ENCODE assay signal across 8 mouse cellular contexts in the genomic region with DNA sequence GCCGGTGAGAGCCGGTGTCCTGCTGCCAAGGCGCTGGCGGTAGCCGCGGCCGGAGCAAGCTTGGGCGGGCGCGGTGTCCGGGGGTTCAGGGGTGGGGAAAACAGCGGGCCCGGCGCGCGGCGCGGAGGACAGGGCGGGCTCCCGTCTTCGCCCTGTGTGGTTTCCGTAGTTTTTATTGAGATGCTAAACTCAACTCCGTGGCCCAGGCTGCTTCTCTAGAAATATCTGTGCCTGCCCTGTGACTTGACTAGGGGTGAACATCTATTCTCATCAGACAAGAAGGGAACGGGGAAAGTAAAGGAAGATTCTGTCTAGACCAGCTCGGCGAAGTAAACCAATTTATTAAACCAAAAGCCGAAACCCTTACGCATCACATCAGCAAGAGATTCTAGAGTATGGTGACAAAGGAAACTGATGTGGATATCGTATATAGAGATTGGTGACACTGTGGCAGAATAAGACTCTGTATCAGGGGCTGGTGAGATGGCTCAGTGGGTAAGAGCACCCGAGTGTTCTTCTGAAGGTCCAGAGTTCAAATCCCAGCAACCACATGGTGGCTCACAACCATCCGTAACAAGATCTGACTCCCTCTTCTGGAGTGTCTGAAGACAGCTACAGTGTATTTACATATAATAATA. TPM values are rescaled to one million over a fixed set of nuclear protein-coding genes. Genes with fewer than 3 reads are reported as not detected.
DNase-seq lines count a peak whose midpoint lies in the region; ATAC-seq lines count a peak whose summit lies in the region.

No protein-coding gene starts in this region.

- H3K27ac ChIP-seq in lung, embryonic 16.5 days (ENCODE audit: low read length), result 0 out of 2 replicates have a peak overlapping the region, but pooled peaks have one; percentile 58
- H3K27ac ChIP-seq in embryonic facial prominence, embryonic 13.5 days, result peak overlapping the region; percentile 78; the same call in 1 of the 2 replicates
- peak overlapping the region; percentile 67 for H3K27ac ChIP-seq in limb, embryonic 12.5 days
- H3K27ac ChIP-seq in stomach, embryonic 14.5 days (ENCODE audit: low read length), result 0 out of 2 replicates have a peak overlapping the region, but pooled peaks have one; percentile 34

- DNase-seq in lung, postnatal 14 days, result no peak
- no peak for DNase-seq in embryo, embryonic 9.5 days (ENCODE audit: extremely low spot score)
- DNase-seq in right cerebral cortex, postnatal 25 days, result no peak
- DNase-seq in thymus, postnatal 10 days (ENCODE audit: low spot score in 2 of 2), result no peak

- no peaks in the 10 kb centered on the region for H3K9me3 ChIP-seq in lung, embryonic 16.5 days (ENCODE audit: control insufficient read depth, low read length)
- no peaks in the 10 kb centered on the region for H3K9me3 ChIP-seq in embryonic facial prominence, embryonic 13.5 days
- H3K9me3 ChIP-seq in limb, embryonic 12.5 days, result no peaks in the 10 kb centered on the region
- H3K9me3 ChIP-seq in stomach, embryonic 14.5 days (ENCODE audit: control insufficient read depth, low read depth, low read length), result no peaks in the 10 kb centered on the region

- peak overlapping the region; percentile 87 for H3K9ac ChIP-seq in lung, embryonic 16.5 days (ENCODE audit: low read length)
- H3K9ac ChIP-seq in embryonic facial prominence, embryonic 13.5 days, result peak overlapping the region; percentile 90
- H3K9ac ChIP-seq in limb, embryonic 12.5 days (replicated peaks), result peak overlapping the region; percentile 91
- H3K9ac ChIP-seq in stomach, embryonic 14.5 days (replicated peaks; ENCODE audit: low read depth, low read length), result peak overlapping the region; percentile 49

- peak overlapping the region; percentile 81 for H3K4me3 ChIP-seq in lung, embryonic 16.5 days (ENCODE audit: low read length)
- H3K4me3 ChIP-seq in embryonic facial prominence, embryonic 13.5 days, result peak overlapping the region; percentile 79
- H3K4me3 ChIP-seq in limb, embryonic 12.5 days (replicated peaks), result peak overlapping the region; percentile 81
- H3K4me3 ChIP-seq in stomach, embryonic 14.5 days (ENCODE audit: low read depth, low read length), result peak overlapping the region; percentile 47

- peak overlapping the region; percentile 98 for H3K4me2 ChIP-seq in lung, embryonic 16.5 days (ENCODE audit: low read depth, low read length)
- H3K4me2 ChIP-seq in embryonic facial prominence, embryonic 13.5 days, result peak overlapping the region; percentile 95
- H3K4me2 ChIP-seq in limb, embryonic 12.5 days, result peak overlapping the region; percentile 92
- H3K4me2 ChIP-seq in stomach, embryonic 14.5 days (replicated peaks; ENCODE audit: low read depth, low read length), result peak overlapping the region; percentile 91

- H3K27me3 ChIP-seq in lung, embryonic 16.5 days (ENCODE audit: control insufficient read depth, insufficient read depth, low read depth, low read length), result no peaks in the 10 kb centered on the region; the same call in 1 of the 2 replicates
- peaks cover 19% of the 10 kb centered on the region for H3K27me3 ChIP-seq in embryonic facial prominence, embryonic 13.5 days
- H3K27me3 ChIP-seq in limb, embryonic 12.5 days, result peaks cover 23% of the 10 kb centered on the region
- no peaks in the 10 kb centered on the region for H3K27me3 ChIP-seq in stomach, embryonic 14.5 days (ENCODE audit: control insufficient read depth, insufficient read depth, low read length)

- peaks cover 4% of the 10 kb centered on the region; the same call in 1 of the 2 replicates for H3K36me3 ChIP-seq in lung, embryonic 16.5 days (ENCODE audit: control insufficient read depth, insufficient read depth, low read length)
- peaks cover 26% of the 10 kb centered on the region for H3K36me3 ChIP-seq in embryonic facial prominence, embryonic 13.5 days
- H3K36me3 ChIP-seq in limb, embryonic 12.5 days, result peaks cover 25% of the 10 kb centered on the region
- H3K36me3 ChIP-seq in stomach, embryonic 14.5 days (ENCODE audit: control insufficient read depth, insufficient read depth, low read length), result peaks cover 17% of the 10 kb centered on the region

- peaks cover 4% of the 10 kb centered on the region; the same call in 1 of the 2 replicates for H3K4me1 ChIP-seq in lung, embryonic 16.5 days (replicated peaks; ENCODE audit: control insufficient read depth, insufficient read depth, low read length)
- peaks cover 18% of the 10 kb centered on the region for H3K4me1 ChIP-seq in embryonic facial prominence, embryonic 13.5 days
- H3K4me1 ChIP-seq in limb, embryonic 12.5 days (replicated peaks), result peaks cover 16% of the 10 kb centered on the region
- H3K4me1 ChIP-seq in stomach, embryonic 14.5 days (ENCODE audit: control insufficient read depth, insufficient read depth, low read length), result peaks cover 7% of the 10 kb centered on the region; the same call in 1 of the 2 replicates

- ATAC-seq in lung, embryonic 16.5 days (ENCODE audit: low read depth), result peak; percentile 73
- peak; percentile 52; the same call in 1 of the 2 replicates for ATAC-seq in embryonic facial prominence, embryonic 13.5 days (ENCODE audit: insufficient number of reproducible peaks, insufficient read depth, low FRiP score, low TSS enrichment, low read depth)
- ATAC-seq in limb, embryonic 12.5 days (ENCODE audit: insufficient number of reproducible peaks, insufficient read depth, low FRiP score, low TSS enrichment, low read depth), result peak; percentile 76
- ATAC-seq in stomach, embryonic 14.5 days (ENCODE audit: insufficient number of reproducible peaks, insufficient read depth, low FRiP score, low read depth), result peak; percentile 68; the same call in 1 of the 2 replicates

- WGBS in lung, embryonic 16.5 days, result under 1% methylated on average over 30 of the region's 31 CpGs
- WGBS in embryonic facial prominence, embryonic 13.5 days, result 3% methylated on average over 31 of the region's 31 CpGs
- WGBS in limb, embryonic 12.5 days, result 3% methylated on average over 31 of the region's 31 CpGs
- 2% methylated on average over 31 of the region's 31 CpGs for WGBS in stomach, embryonic 14.5 days

RNA-seq across cellular contexts. Expression of gene Pole, which starts 0.5 kb away (rescaled TPM):
- polyA plus RNA-seq in lung, embryonic 16.5 days (2015; fragmentation: Nextera tagmentation; extraction: Ambion mirVana), result 28.7 and 30.7 TPM in 2 replicates
- polyA plus RNA-seq in embryonic facial prominence, embryonic 13.5 days (2015; fragmentation: Nextera tagmentation; extraction: Ambion mirVana), result 32.6 and 35.5 TPM in 2 replicates
- polyA plus RNA-seq in limb, embryonic 12.5 days (2016; fragmentation: Nextera tagmentation; extraction: Ambion mirVana), result 45.2 and 47.7 TPM in 2 replicates
- 29.5 and 30.7 TPM in 2 replicates for polyA plus RNA-seq in stomach, embryonic 14.5 days (2014; fragmentation: Nextera tagmentation; extraction: Ambion mirVana)

RNA-seq across cellular contexts. Expression of gene Pxmp2, which starts 0.6 kb away (rescaled TPM):
- polyA plus RNA-seq in lung, embryonic 16.5 days (2015; fragmentation: Nextera tagmentation; extraction: Ambion mirVana), result 12.0 and 14.0 TPM in 2 replicates
- polyA plus RNA-seq in embryonic facial prominence, embryonic 13.5 days (2015; fragmentation: Nextera tagmentation; extraction: Ambion mirVana), result 8.1 and 11.0 TPM in 2 replicates
- 9.7 and 11.0 TPM in 2 replicates for polyA plus RNA-seq in limb, embryonic 12.5 days (2016; fragmentation: Nextera tagmentation; extraction: Ambion mirVana)
- 5.3 and 5.5 TPM in 2 replicates for polyA plus RNA-seq in stomach, embryonic 14.5 days (2014; fragmentation: Nextera tagmentation; extraction: Ambion mirVana)

RNA-seq across cellular contexts. Expression of gene Pgam5, which starts 16.9 kb away (rescaled TPM):
- 51.3 and 52.9 TPM in 2 replicates for polyA plus RNA-seq in lung, embryonic 16.5 days (2015; fragmentation: Nextera tagmentation; extraction: Ambion mirVana)
- 65.6 and 67.2 TPM in 2 replicates for polyA plus RNA-seq in embryonic facial prominence, embryonic 13.5 days (2015; fragmentation: Nextera tagmentation; extraction: Ambion mirVana)
- 87.7 and 88.1 TPM in 2 replicates for polyA plus RNA-seq in limb, embryonic 12.5 days (2016; fragmentation: Nextera tagmentation; extraction: Ambion mirVana)
- 58.4 and 70.8 TPM in 2 replicates for polyA plus RNA-seq in stomach, embryonic 14.5 days (2014; fragmentation: Nextera tagmentation; extraction: Ambion mirVana)

RNA-seq across cellular contexts. Expression of gene Ankle2, which starts 55.8 kb away (rescaled TPM):
- polyA plus RNA-seq in lung, embryonic 16.5 days (2015; fragmentation: Nextera tagmentation; extraction: Ambion mirVana), result 20.9 and 23.9 TPM in 2 replicates
- 29.4 and 30.0 TPM in 2 replicates for polyA plus RNA-seq in embryonic facial prominence, embryonic 13.5 days (2015; fragmentation: Nextera tagmentation; extraction: Ambion mirVana)
- polyA plus RNA-seq in limb, embryonic 12.5 days (2016; fragmentation: Nextera tagmentation; extraction: Ambion mirVana), result 41.3 and 43.2 TPM in 2 replicates
- polyA plus RNA-seq in stomach, embryonic 14.5 days (2014; fragmentation: Nextera tagmentation; extraction: Ambion mirVana), result 35.3 and 39.4 TPM in 2 replicates

RNA-seq across cellular contexts. Expression of gene P2rx2, which starts 56.4 kb away (rescaled TPM):
- polyA plus RNA-seq in lung, embryonic 16.5 days (2015; fragmentation: Nextera tagmentation; extraction: Ambion mirVana), result 15.5 and 17.2 TPM in 2 replicates
- 2.6 and 3.1 TPM in 2 replicates for polyA plus RNA-seq in embryonic facial prominence, embryonic 13.5 days (2015; fragmentation: Nextera tagmentation; extraction: Ambion mirVana)
- polyA plus RNA-seq in limb, embryonic 12.5 days (2016; fragmentation: Nextera tagmentation; extraction: Ambion mirVana), result 0.74 and 1.1 TPM in 2 replicates
- 0.94 and 1.8 TPM in 2 replicates for polyA plus RNA-seq in stomach, embryonic 14.5 days (2014; fragmentation: Nextera tagmentation; extraction: Ambion mirVana)
